Mouse (Mus musculus) embryonic stem cell, embryonic (primary cell): ENCODE data around the gene Gm6034.

Experiments used
- CTCF ChIA-PET, 4 experiments: fragments of 300-600 bp in 2 of 4; fragments of 350-600 bp in 2 of 4; sonication (Branson Sonifier 250); formaldehyde crosslinking; loops; one replicate each; lab custom pipeline; 2022; ENCODE audit warnings: inconsistent platforms in 2 of 4; lab: Charles Lee
- POLR2A ChIA-PET, 4 experiments: fragments of 300-600 bp in 2 of 4; fragments of 350-600 bp in 2 of 4; sonication (Branson Sonifier 250); formaldehyde crosslinking; loops; one replicate each; lab custom pipeline; 2022; ENCODE audit warnings: antibody characterized with exemption in 4 of 4, inconsistent platforms in 1 of 4; lab: Charles Lee

Gene Gm6034

DNA sequence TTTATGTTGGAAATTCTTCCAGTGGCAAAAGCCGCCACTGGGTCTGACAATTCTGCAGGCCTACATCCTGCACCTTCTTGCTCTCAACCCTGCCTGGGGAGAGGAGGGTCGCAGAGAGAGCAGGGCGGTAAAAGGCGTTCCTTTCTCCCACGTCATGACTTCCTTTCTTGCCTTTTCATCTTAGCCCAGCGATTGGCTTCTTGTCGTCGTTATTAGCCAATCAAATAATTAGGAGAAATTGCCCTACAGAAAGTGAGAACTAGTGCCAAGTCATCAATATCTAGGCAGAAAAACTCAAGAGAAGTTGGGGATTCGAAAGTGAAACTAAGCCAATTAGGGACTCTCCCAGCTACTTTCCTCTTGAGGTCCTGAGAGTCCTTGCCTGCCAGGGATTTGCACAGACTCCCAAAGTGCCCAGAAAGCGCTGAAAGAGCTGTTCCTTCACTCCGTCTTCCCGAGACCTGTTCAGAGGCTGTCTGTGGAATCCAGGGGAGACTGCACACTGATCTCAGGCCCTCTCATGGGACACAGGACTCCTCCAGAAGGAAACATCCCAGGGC lies at the start of gene Gm6034, which contains the start of gene H2-T22:
TSS of gene Gm6034 (plus strand) at position 352 of the 560 bp plus-strand sequence.
TSS of gene H2-T22 (minus strand) at position 138 of the 560 bp plus-strand sequence.
- ChIA-PET CTCF (interaction anchor here in 1 of 4 experiments (0.9 to 2.0 kb wide), 2 partner anchors 18 to 72 kb away, joined by 3 to 7 read pairs; no protein-coding TSS in a partner anchor), POLR2A (interaction anchor here in 1 of 4 experiments (1.0 kb wide), 1 partner anchor 22 kb away, joined by 3 read pairs; the partner anchor contains the start of gene H2-T24)

DNA sequence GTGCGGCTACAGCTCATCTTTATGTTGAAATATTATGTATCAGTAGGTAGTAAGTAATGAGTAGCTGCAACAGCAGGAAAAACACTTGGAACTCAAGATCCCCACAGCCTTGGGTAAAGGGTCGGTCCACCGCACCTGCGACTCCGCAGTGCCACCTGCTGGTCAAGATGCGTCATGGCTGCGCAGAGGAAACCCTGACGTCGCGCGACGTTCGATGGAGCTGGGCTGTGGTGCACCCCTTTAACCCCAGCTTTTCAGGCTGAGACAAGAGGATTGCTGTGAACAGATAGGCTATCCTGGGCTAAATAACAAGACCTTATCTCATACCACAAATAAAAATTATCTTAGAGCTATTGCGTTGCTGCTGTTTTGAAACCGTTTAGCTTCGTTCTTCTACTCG lies 49.1 kb upstream of the Gm6034 start:
- ChIA-PET CTCF (interaction anchor here (0.6 to 4.6 kb wide), 85 partner anchors 8 to 409 kb away, joined by 3 to 67 read pairs (median 4); partner anchors contain the start of genes Gnl1 (in 3 of the 4), Prr3 (in 3 of the 4), H2-T24 (in 2 of the 4) and Abcf1 (in 1 of the 4)), POLR2A (interaction anchor here (0.6 to 5.3 kb wide), 58 partner anchors 9 to 1010 kb away, joined by 3 to 60 read pairs (median 4); partner anchors contain the start of genes Gnl1 (in 3 of the 4), Prr3 (in 3 of the 4), Abcf1 (in 2 of the 4) and Ier3 (in 2 of the 4))

DNA sequence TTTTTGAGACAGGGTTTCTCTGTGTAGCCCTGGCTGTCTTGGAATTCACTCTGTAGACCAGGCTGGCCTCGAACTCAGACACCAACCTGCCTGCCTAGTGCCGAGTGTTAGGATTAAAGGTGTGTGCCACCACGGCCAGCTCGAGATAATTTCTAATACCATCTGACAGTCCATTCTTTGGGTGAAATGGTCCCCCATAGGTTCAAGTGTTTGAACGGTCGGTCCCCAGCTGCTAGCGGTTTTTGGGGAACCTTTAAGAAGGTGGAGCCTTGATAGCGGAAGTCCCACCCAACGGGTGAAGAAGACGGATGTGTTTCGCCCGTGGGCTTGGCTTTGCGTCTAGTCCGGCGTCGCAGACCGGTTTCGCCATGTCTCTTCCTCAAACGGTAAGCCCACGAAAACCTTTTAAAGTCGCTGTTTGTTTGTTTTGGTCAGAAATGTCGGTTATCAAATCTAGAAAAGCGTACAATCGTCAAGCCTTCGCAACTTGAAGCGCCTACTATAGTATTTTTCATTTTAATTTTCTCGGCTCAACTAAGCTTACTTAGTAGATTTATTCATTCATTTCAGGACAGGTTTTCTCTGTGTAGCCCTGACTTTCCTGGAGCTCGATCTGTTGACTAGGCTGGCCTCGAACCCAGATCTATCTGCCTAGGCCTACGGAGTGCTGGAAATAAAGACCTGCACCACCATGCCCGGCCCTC lies 48.4 kb upstream of the Gm6034 start:
- ChIA-PET POLR2A (interaction anchor here (0.6 to 5.3 kb wide), 60 partner anchors 8 to 410 kb away, joined by 3 to 60 read pairs (median 4); partner anchors contain the start of genes Gnl1 (in 3 of the 4), Prr3 (in 3 of the 4), Abcf1 (in 2 of the 4) and Ier3 (in 2 of the 4)), CTCF (interaction anchor here (0.6 to 4.6 kb wide), 88 partner anchors 8 to 410 kb away, joined by 3 to 67 read pairs (median 4); partner anchors contain the start of genes Gnl1 (in 3 of the 4), Prr3 (in 3 of the 4), Flot1 (in 2 of the 4) and H2-T24 (in 2 of the 4))

DNA sequence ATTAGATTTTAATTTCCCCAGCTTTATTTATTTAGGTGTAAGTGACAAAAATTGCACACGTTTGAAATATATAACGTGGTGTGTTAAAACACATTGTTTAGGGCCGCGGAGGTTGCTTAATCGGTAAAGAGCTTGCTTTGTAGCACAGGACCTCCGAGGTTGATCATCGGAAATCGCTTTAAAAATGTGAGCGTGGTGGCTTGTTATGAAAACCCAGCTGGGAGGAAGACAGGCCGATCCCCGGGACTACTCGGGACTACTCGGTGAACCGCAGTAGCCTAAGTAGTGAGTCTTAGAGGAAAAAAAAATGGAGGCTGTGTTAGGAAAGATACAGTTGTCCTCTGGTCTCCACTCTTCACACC lies 47.9 kb upstream of the Gm6034 start:
- POLR2A ChIA-PET = interaction anchor here (0.8 to 5.3 kb wide), 26 partner anchors 9 to 273 kb away, joined by 3 to 60 read pairs (median 5); partner anchors contain the start of genes Gnl1 (in 2 of the 4), Prr3 (in 2 of the 4), Abcf1 (in 1 of the 4) and H2-T24 (in 1 of the 4)
- CTCF ChIA-PET = interaction anchor here (0.6 to 4.6 kb wide), 21 partner anchors 8 to 362 kb away, joined by 3 to 67 read pairs (median 7); partner anchors contain the start of genes Dhx16 (in 1 of the 4), Flot1 (in 1 of the 4), Gnl1 (in 1 of the 4) and H2-T24 (in 1 of the 4)

DNA sequence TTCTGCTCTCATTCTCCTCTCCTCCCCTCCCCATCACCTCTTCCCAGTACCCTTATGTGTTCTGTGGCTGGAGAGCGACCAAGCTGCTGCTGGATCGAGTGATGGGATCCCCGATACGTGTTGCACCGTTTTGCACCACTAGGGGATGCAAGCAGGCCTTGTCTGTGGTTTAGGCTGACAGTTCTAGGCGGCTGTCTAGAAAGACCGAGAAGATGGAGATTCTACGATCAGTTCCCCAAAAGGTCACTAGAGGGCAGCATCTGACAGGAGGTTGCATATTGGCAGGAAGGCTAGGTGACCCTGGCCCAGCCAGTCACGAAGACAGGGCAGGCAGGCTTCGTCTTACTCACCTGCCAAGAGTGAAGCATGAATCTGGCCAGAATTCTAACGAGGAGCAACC lies 45.8 kb upstream of the Gm6034 start:
- CTCF ChIA-PET = interaction anchor here (0.5 to 4.1 kb wide), 55 partner anchors 8 to 1031 kb away, joined by 3 to 43 read pairs (median 4); partner anchors contain the start of genes H2-T24 (in 2 of the 4), H2-T23 (in 1 of the 4), Ier3 (in 1 of the 4) and Mrps18b (in 1 of the 4)
- POLR2A ChIA-PET = interaction anchor here in 3 of 4 experiments (0.6 to 3.3 kb wide), 18 partner anchors 17 to 790 kb away, joined by 3 to 15 read pairs (median 4); partner anchors contain the start of genes Gnl1 (in 1 of the 3), H2-T24 (in 1 of the 3), Prr3 (in 1 of the 3) and Trim39 (in 1 of the 3)

DNA sequence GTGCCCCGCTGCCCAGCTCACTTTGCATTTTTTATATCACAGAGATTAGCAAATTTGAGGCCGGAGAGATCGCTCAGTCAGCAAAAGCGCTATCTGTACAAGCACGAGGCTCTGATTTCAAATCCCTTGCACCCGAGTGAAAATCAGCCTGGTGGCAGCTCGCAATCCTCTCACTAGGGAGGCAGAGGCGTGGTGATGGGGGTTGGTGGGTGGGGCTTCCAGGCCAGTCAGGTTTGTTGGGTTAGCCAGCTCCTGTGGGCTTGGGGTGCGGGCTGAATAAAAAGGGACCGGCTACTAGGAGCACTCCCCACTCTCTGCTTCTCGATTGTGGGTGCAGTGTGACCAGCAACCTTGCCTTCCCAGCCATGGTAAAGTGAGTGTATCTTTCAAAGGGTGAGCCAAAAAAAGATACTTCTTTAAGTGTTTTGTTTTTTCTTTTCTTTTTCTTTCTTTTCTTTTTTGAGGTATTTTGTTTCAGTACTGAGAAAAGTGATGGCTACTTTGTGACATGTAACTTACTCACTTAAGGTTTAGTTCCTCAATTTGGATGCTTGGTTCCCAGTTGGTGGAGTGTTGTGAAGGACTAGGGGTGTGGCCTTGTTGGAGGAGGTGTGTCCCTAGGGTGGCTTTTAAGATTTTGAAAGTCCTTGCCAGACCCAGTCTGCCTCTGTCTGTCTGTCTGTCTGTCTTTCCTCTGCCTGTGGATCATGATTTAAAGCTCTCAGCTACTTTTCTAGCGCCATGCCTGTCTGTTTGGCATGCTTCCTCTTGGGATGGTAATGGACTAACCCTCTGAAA lies 44.8 kb upstream of the Gm6034 start:
- ChIA-PET POLR2A (interaction anchor here in 3 of 4 experiments (0.6 to 3.3 kb wide), 14 partner anchors 11 to 250 kb away, joined by 3 to 15 read pairs (median 4); partner anchors contain the start of gene H2-T24 (in 1 of the 3)), CTCF (interaction anchor here (0.6 to 4.1 kb wide), 27 partner anchors 23 to 1003 kb away, joined by 3 to 43 read pairs (median 4); partner anchors contain the start of genes H2-T23 (in 1 of the 4), H2-T24 (in 1 of the 4), Ier3 (in 1 of the 4) and Zfp57 (in 1 of the 4))

DNA sequence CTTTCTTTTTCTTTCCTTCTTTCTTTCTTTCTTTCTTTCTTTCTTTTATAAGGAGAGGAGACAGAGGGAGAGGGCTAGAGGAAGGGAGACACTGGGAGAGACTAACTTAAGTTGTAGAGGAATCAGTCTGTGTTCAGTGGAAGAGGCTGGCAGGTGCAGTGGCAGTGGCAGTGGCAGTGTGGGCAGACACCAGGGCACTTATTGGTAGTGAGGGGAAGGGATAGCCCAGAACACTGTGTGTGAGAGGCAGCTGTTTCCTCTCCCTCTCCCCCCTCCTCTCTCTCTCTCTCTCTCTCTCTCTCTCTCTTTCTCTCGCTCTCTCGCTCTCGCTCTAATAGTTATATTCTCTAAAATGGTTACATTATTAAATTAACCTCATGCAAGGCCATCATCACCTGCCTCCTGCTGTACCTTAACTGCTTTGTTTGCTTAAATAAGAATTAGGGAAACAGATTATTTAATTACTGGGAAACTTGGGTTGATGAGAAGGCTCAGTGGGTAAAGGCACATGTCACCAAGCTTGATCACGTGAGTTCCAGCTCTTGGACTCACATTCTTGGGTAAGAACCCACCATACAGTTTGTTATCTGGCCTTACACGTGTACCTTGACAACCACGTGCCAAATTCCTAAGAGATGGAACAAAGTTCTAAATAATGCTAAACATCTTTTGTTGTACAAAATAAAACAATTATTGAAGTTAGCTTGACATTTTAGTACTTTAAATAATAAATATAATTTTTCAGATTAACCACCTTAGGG lies 44.0 kb upstream of the Gm6034 start:
- CTCF ChIA-PET = interaction anchor here in 2 of 4 experiments (0.6 to 4.1 kb wide), 3 partner anchors 62 to 278 kb away, joined by 5 to 43 read pairs (median 15); no protein-coding TSS in a partner anchor

DNA sequence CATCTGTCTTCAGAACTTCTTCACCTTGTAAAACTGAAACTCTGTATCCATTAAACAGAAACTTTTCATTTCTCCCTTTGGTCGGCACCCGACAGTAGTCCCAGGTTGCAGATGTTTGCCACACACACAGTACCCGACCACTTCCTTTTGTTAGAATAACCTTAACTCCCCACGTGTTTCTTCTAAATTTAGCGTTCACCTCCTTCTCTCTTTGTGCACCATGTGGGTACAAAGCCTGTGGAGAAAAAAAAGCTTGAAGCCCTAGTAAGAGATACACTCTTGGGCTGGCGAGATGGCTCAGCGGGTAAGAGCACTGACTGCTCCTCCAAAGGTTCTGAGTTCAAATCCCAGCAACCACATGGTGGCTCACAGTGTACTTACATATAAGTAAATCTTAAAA lies 43.4 kb upstream of the Gm6034 start:
- CTCF ChIA-PET = interaction anchor here in 2 of 4 experiments (0.6 to 4.1 kb wide), 2 partner anchors 61 to 278 kb away, joined by 5 to 43 read pairs; no protein-coding TSS in a partner anchor
- POLR2A ChIA-PET = interaction anchor here in 1 of 4 experiments (3.3 kb wide), 1 partner anchor 61 kb away, joined by 15 read pairs; no protein-coding TSS in a partner anchor

More for the DNA sequence above, 44.0 kb upstream of the Gm6034 start:
- POLR2A ChIA-PET = interaction anchor here in 1 of 4 experiments (3.3 kb wide), 1 partner anchor 60 kb away, joined by 15 read pairs; no protein-coding TSS in a partner anchor

DNA sequence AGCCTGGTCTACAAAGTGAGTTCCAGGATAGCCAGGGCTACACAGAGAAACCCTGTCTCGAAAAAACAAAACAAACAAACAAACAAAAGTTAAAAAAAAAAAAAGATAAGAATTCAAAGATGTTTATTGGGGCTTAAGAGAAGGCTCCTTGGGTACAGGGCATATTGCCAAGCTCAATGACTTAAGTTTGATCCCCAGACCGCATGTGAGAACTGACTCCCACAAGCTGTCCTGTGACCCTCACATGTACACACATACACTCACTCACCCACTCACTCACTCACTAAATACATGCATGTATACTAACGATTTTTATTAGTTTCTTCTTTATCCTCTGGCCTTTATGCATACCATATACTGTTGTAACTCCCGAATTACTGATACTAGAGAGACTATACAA lies 42.4 kb upstream of the Gm6034 start:
- CTCF ChIA-PET = interaction anchor here in 2 of 4 experiments (0.7 to 1.1 kb wide), 4 partner anchors 12 to 110 kb away, joined by 3 to 7 read pairs (median 4); no protein-coding TSS in a partner anchor
- POLR2A ChIA-PET = interaction anchor here in 2 of 4 experiments (0.7 to 1.9 kb wide), 5 partner anchors 20 to 85 kb away, joined by 3 to 8 read pairs (median 3); partner anchors contain the start of gene H2-T24 (in 2 of the 2)

DNA sequence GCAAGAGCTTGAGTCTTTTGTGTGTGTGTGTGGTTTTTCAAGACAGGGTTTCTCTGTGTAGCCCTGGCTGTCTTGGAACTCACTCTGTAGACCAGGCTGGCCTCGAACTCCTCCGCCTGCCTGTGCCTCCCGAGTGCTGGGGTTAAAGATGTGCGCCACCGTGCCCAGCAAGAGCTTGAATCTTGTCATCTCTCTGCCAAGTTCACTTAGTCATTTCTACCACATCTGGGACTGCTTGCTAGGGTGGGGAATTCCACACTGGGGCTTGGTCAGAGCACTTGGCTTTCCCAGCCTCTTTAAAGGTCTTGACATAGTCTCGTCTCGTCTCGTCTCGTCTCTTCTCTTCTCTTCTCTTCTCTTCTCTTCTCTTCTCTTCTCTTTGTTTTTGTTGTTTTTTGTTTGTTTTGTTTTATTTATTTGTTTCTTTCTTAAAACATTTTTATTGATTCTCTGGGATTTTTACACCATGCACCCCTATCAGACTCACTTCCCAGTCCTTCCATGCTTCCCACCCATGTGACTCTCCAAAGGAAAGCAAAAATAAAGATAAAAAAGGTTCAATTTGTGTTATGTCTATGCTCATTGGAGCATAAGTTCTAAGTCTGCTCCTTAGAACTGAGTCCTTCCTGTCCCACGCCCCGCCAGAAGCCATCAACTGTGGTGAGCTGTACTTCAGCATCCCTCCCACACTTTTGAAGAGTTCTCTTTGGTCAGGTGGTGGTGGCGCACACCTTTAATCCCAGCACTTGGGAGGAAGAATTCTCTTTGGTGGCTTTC lies 41.5 kb upstream of the Gm6034 start:
- POLR2A ChIA-PET = interaction anchor here in 3 of 4 experiments (0.6 to 5.1 kb wide), 7 partner anchors 15 to 501 kb away, joined by 3 to 29 read pairs (median 6); partner anchors contain the start of gene H2-T24 (in 2 of the 3)

DNA sequence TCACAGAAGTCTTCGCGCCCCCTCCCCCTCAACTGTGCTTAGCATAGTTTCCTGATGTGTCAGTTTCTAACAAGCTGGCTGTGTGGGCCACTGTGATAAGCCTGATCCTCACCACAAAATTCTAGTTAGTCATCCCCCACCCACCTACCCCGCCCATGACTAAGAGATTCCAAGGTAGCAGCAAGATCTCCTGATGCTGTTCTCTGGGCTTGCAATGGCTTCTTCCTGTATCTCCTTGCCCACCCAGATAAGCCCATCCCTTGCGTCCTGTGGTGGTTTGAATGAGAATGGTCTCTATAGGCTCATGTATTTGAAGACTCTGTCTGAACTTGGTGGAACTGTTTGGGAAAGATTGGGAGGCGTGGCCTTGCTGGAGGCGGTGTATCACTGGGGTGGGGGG lies 40.8 kb upstream of the Gm6034 start:
- ChIA-PET POLR2A (interaction anchor here in 2 of 4 experiments (0.8 to 5.1 kb wide), 9 partner anchors 8 to 92 kb away, joined by 3 to 29 read pairs (median 6); partner anchors contain the start of genes H2-T24 (in 1 of the 2), Mrps18b (in 1 of the 2) and Ppp1r10 (in 1 of the 2)), CTCF (interaction anchor here in 1 of 4 experiments (1.3 kb wide), 1 partner anchor 8 kb away, joined by 5 read pairs; no protein-coding TSS in a partner anchor)

More for the DNA sequence above, 41.5 kb upstream of the Gm6034 start:
- CTCF ChIA-PET = interaction anchor here in 1 of 4 experiments (0.7 to 1.1 kb wide), 3 partner anchors 15 to 113 kb away, joined by 3 to 4 read pairs (median 4); no protein-coding TSS in a partner anchor

DNA sequence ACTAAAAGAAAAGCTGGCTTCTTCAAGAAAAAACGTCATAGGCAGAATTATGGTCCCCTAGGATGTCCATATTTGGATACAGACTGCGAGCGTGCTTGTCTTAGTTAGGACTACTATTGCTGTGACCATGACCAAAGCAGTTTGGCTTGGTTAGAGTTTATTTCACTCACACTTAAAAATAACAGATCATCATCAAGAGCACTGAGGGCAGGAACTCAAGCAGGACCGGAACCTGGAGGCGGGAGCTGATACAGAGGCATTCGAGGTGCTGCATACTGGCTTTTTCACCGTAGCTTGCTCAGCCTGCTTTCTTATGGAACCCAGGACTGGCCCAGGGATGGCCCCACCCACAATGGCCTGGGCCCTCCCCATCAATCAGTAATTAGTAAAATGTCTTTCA lies 39.4 kb upstream of the Gm6034 start:
- ChIA-PET POLR2A (interaction anchor here in 3 of 4 experiments (0.7 to 5.1 kb wide), 11 partner anchors 10 to 170 kb away, joined by 3 to 29 read pairs (median 5); partner anchors contain the start of genes H2-T24 (in 2 of the 3) and Nrm (in 1 of the 3)), CTCF (interaction anchor here in 1 of 4 experiments (0.8 to 1.9 kb wide), 4 partner anchors 9 to 58 kb away, joined by 3 to 9 read pairs (median 4); partner anchors contain the start of genes H2-T23 and H2-T24)

DNA sequence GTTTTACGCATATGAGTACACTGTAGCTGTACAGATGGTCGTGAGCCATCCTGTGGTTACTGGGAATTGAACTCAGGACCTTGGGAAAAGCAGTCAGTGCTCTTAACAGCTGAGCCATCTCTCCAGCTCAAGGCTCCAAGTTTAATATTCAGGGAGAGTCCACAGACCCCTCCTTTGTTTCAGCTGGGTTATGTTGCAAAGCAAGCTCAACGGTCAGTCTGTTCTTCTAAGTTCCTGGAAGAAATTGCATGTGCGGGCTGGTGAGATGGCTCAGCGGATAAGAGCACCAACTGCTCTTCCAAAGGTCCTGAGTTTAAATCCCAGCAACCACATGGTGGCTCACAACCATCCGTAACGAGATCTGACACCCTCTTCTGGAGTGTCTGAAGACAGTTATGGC lies 38.4 kb upstream of the Gm6034 start:
- CTCF ChIA-PET = interaction anchor here in 3 of 4 experiments (0.6 to 1.9 kb wide), 6 partner anchors 8 to 749 kb away, joined by 3 to 9 read pairs (median 6); partner anchors contain the start of gene H2-T23 (in 1 of the 3)
- POLR2A ChIA-PET = interaction anchor here (0.6 to 5.1 kb wide), 10 partner anchors 12 to 171 kb away, joined by 3 to 29 read pairs (median 4); partner anchors contain the start of gene H2-T24 (in 1 of the 4)

DNA sequence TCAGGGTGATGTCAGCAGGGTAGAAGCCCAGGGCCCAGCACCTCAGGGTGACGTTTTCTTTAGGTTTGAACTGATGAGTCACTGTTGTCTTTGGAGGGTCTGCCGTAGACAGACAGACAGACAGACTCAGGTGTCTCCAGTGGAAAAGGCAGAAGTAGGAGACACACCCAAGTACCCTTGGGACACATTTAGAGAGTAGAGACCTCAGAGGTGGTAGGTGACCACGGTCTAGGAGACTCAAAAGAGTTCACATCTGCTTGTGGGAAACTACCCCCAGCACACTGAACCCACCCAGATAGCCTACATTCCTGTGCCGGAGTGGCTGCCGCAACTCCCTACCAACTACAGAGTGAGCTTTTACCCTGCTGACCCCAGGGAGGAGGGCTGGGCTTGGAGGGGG lies 27.8 kb upstream of the Gm6034 start:
- CTCF ChIA-PET = interaction anchor here in 1 of 4 experiments (0.5 to 2.4 kb wide), 3 partner anchors 9 to 145 kb away, joined by 3 to 8 read pairs (median 5); no protein-coding TSS in a partner anchor
- POLR2A ChIA-PET = interaction anchor here in 2 of 4 experiments (2.8 to 4.2 kb wide), 2 partner anchors 9 to 11 kb away, joined by 10 to 29 read pairs; no protein-coding TSS in a partner anchor
